Mouse (Mus musculus): Measurements from ENCODE around the gene Rpl29.

GRCm38 (mm10) chr9:106480541-106480940, 51.3 kb downstream of the Rpl29 start:
- TF ChIP-seq CTCF (IDR thresholded peaks at IDR 0.05; ENCODE audit: low read depth) = no peak
- no peak for TF ChIP-seq EP300 (optimal IDR thresholded peaks at IDR 0.05)
